Mouse (Mus musculus): Measurements from ENCODE around the gene 1700010B08Rik.

The 1700010B08Rik gene

GRCm38 (mm10) chr2:173770620-173771019 is 51.4 kb downstream of the 1700010B08Rik start:
- no peak for DNase-seq (ENCODE audit: low spot score in 2 of 2)
